Mouse (Mus musculus) cerebellum, postnatal 14 days (tissue): ENCODE measurements at regions not wholly inside any gene's neighbourhood (a gene's known extent, or its start where the extent isn't known, plus 50 kb on each side); places are given as distances from the start of the nearest gene placed in this dataset.
"Not testable (repeated sequence)": the region's sequence is repeated elsewhere in the genome, so short reads cannot be mapped to it uniquely, and the experiment has no call there.

ENCODE experiments used
- DNase-seq, 2 experiments: peaks; one replicate each; pipeline ENCODE4 v3.0.0; 2021; ENCODE audit warnings: mixed read lengths in 2 of 2

- DNase-seq = no peak
Observed at GRCm38 (mm10) chr10:120284785-120285184, 57.9 kb downstream of the Llph start.

GRCm38 (mm10) chr10:120291912-120292311, 65.0 kb downstream of the Llph start:
- DNase-seq = no peak

DNA sequence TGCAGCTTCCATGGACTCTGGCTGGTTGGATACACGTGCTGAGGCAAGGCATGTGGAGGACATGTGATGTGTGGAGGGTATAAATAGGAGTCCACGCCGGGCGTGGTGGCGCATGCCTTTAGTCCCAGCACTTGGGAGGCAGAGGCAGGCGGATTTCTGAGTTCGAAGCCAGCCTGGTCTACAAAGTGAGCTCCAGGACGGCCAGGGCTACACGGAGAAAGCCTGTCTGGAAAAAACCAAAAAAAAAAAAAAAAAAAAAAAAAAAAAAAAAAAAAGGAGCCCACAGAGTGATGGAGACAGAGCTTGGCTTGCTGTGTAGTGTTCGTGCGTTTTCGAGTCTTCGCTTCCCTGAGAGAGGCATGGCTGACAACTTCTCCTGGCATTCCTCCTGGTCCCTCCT, 66.5 kb downstream of the Llph start:
- DNase-seq = not testable (repeated sequence)

DNA sequence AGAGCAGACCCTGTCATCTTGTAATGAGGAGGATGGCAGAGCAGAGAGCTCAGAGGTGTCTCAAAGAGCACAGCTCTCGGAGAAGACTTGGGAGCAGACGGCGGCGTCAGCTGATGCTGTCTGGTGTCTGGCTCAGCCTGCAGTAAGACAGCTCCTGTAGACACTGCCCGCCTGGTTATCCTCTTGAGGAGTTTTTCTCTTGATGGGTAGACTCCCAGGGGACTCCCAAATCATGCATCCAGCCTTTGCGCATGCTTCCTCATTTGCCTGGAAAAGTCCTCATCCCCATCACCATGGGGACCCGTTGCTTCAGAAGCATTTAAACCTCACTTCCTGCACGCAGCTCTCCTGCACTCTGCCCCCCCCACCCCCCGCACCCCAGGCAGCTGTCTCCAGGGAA, 67.6 kb downstream of the Llph start:
- no peak for DNase-seq

- DNase-seq = no peak
Observed at GRCm38 (mm10) chr10:120297311-120297710, 70.4 kb downstream of the Llph start.

GRCm38 (mm10) chr10:120298293-120298927, 71.5 kb downstream of the Llph start:
- no peak for DNase-seq

DNA sequence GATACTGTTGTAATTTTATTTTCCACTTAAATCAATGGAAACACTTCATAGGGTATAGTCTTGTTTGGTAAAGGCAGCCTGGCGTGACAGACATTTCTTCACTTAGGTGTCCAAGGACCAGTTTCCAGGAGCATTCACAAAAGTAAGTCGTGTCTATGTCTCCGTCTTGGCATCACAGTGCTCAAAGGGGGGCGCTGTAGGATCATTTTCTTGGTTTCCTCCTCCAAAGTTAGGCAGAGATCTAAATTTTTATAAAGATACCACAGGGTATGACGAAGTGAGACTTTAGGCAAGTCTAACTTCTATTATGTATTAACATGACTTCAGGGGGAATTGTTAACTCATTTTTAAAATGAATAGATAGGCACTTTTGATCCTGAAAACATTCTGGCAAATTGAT, 79.1 kb downstream of the Llph start:
- DNase-seq = peak; percentile 37 to 59

DNA sequence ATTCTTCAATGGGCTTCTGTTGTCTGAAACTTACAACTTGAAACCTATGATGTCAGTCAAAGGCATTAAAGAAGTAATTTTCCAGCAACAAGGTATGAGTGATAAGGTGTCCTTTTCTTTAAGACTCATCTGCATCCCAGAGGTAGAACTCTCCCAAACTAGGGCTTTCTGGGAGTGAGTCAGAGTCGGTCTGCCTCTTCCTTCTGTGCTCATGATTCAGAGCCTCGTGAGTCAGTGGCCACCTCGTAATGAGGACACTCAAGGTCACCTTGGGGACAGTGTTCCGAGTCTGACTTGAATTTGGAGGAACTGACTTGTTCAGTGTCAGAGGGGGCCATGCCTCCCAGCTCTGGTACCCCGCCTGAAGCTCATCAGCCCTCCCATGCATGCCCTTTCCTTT, 81.8 kb downstream of the Llph start:
- no peak for DNase-seq
